ENCODE assay signal across 19 mouse cellular contexts in genomic region chr11:93861193-93861592, GRCm38 (mm10).
"Had no signal": no experiment of that assay in that cellular context is flagged by ENCODE, and none has a peak within 500 bp of the region (broad histone marks: within the 10 kb centered on the region; RNA-seq: fewer than 3 reads in every experiment).

No protein-coding gene starts in this region.

- H3K9me3 ChIP-seq: intestine, embryonic 15.5 days; kidney, embryonic 15.5 days; limb, embryonic 12.5 days; limb, embryonic 15.5 days; liver, embryonic 12.5 days; liver, embryonic 15.5 days; lung, embryonic 15.5 days; midbrain, embryonic 13.5 days; neural tube, embryonic 13.5 days had no signal

- ATAC-seq: intestine, embryonic 15.5 days; liver, embryonic 12.5 days; midbrain, embryonic 13.5 days; midbrain, embryonic 16.5 days had no signal

- DNase-seq: kidney, adult 11 months; kidney, adult 8-10 months; kidney, postnatal 10 days; kidney, postnatal 36 days; left cerebral cortex, postnatal 4 days; lung, adult 18-20 months; lung, postnatal 10 days; thymus, adult 18-20 months; thymus, postnatal 36 days had no signal

- H3K27ac ChIP-seq: intestine, embryonic 15.5 days; limb, embryonic 12.5 days; limb, embryonic 15.5 days; liver, embryonic 12.5 days; liver, embryonic 15.5 days; lung, embryonic 15.5 days; midbrain, embryonic 13.5 days; neural tube, embryonic 13.5 days had no signal

- H3K4me3 ChIP-seq: intestine, embryonic 15.5 days; kidney, embryonic 15.5 days; limb, embryonic 12.5 days; limb, embryonic 15.5 days; liver, embryonic 12.5 days; liver, embryonic 15.5 days; lung, embryonic 15.5 days; midbrain, embryonic 13.5 days; neural tube, embryonic 13.5 days had no signal

- H3K27me3 ChIP-seq: intestine, embryonic 15.5 days; kidney, embryonic 15.5 days; limb, embryonic 12.5 days; limb, embryonic 15.5 days; liver, embryonic 12.5 days; liver, embryonic 15.5 days; lung, embryonic 15.5 days; midbrain, embryonic 13.5 days; neural tube, embryonic 13.5 days had no signal

- H3K4me1 ChIP-seq: intestine, embryonic 15.5 days; kidney, embryonic 15.5 days; limb, embryonic 12.5 days; limb, embryonic 15.5 days; liver, embryonic 12.5 days; liver, embryonic 15.5 days; lung, embryonic 15.5 days; midbrain, embryonic 13.5 days; neural tube, embryonic 13.5 days had no signal
